Mouse (Mus musculus): ENCODE measurements around the gene Olfr826.

DNA sequence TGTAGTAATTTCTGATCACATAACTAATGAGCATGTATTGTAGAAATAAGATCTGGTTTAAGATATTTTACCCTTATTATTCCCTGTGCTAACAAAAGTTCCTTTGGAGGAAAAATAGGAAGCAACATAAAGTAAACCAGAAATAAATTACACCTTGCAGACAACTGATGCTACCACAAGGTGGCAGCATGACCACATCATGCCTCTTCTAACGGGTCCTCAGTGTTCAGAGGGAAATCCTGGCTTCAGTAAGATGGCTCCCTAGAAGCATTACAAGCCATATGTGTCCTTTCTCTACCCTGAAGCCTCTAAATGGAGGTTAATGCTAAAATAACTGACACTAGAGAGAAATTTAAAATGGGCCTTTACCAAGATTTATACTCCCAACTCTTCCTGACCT is 44.3 kb upstream of the Olfr826 start:
- TF ChIP-seq POLR2A (IDR thresholded peaks at IDR 0.05; ENCODE audit: extremely low read depth, insufficient read depth, low read length) (no peak), CTCF (IDR thresholded peaks at IDR 0.05; ENCODE audit: extremely low read depth, insufficient read depth, low read length) (peak; percentile 92)

Data from cortical plate, adult 2 months (tissue).